Mouse (Mus musculus) ES-Bruce4 (cell line): ENCODE results near the gene Fbxo42.

Experiments used
- CTCF ChIP-seq: IDR thresholded peaks from one replicate; pipeline ENCODE4 v1.8.1; 2011; ENCODE audit warnings: low read depth, low read length
- POLR2A ChIP-seq: IDR thresholded peaks from one replicate; pipeline ENCODE4 v1.8.1; 2011; ENCODE audit warnings: low read length; ENCODE audit not compliant: insufficient read depth

DNA sequence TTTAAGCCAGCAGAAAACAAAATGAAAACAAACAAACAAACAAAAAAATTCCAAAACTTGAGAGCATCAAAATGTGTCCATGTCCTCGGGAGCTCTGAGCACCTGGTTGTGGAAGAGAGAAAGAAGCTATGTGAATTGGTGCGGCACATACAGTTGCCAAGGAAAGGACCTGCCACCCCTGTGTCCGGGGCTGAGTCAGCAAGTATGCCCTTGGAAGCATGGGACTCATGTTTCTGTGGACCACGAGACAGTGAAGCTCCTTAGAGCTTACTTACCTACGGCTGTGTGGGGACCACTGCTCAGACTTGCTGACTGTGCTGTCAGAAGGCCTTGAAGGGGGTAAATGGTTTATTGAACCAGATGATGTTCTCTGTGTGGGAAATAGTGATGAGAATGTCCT is 16.0 kb downstream of the Fbxo42 start:
- TF ChIP-seq CTCF, result no peak
- TF ChIP-seq POLR2A, result no peak
